Mouse (Mus musculus) 416B (cell line): ENCODE data around the gene Map3k10.
"Not testable (repeated sequence)": the region's sequence is repeated elsewhere in the genome, so short reads cannot be mapped to it uniquely, and the experiment has no call there.

ENCODE experiments used
- DNase-seq: peaks from one replicate; pipeline ENCODE4 v3.0.0; 2011; ENCODE audit warnings: low read depth

Map3k10 gene

GRCm38 (mm10) chr7:27654607-27655276 lies 19.7 kb downstream of the Map3k10 start:
- peak; percentile 55 for DNase-seq

DNA sequence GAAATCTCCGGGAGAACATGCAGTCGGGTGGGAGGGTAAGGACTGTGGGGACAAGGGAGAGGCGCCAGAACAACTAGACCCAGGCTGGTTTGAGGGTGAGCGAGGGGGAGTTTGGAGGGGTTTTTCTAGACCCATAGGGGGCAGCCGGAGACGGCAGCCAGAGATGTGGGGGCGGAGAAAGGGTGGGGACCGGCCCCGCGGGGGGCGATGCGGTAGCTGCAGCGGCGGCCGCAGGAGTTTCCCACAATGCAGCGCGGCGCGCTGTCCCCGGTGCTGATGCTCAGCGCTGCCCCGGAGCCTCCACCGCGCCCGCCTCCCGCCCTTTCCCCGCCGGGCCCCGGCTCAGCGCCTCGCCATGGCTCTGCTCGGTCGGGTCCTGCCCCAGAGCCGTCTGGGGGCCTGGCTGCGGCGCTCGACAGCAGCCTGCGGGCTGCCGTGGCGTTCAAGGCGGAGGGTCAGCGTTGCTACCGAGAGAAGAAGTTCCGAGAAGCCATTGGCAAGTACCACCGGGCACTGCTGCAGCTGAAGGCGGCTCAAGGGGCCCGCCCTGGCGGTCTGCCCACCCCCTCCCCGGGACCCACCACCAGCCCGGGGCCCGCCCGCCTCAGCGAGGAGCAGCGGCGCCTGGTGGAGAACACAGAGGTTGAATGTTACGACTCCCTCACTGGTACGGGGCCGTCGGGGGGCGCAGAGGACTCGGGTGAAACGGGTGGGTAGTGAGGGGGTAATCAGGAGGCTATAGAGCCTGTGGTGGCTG lies 20.5 kb downstream of the Map3k10 start, which contains the start of gene Ttc9b:
Ttc9b (plus strand) TSS at position 235 of the 757 bp plus-strand sequence.
- DNase-seq, result no peak

DNA sequence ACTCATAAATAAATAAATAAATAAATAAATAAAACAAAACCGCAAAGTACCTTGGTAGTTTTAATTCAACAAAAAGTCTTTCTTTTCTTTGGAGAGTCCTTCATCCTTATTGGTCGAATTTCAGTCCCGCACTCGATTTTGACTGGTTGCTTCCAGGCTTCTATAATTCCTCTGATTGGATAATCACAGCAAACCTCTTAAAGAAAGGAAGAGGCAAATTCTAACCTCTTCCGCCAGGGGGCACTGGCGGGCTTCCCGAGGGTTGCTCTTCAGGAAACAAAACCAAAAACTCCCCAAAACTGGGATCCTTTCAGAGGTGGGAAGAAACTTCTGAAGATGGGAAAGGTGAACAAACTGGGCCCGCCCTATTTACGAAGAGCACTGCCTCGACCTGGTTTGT lies 23.4 kb downstream of the Map3k10 start:
- DNase-seq, result peak; percentile 94

DNA sequence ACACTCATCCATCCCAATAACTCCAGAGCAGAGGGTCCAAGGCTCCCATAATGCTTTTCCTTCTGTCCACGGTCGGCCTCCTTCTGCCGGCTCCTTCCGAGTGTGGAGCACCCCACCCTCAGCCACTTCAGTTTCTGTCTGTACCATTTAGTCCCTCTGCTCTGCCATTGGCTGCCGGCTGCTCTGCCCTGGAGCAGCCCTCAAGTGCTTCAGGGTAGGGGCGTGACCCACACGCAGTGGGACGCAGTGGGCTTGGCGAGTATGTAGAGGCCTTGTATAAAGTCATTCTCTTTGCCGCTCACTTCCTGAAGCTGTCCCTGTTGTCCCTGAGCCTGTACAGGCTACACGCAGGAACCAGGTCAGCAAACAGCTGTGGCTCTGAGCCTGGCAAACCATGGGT lies 24.7 kb downstream of the Map3k10 start:
- DNase-seq, result no peak

DNA sequence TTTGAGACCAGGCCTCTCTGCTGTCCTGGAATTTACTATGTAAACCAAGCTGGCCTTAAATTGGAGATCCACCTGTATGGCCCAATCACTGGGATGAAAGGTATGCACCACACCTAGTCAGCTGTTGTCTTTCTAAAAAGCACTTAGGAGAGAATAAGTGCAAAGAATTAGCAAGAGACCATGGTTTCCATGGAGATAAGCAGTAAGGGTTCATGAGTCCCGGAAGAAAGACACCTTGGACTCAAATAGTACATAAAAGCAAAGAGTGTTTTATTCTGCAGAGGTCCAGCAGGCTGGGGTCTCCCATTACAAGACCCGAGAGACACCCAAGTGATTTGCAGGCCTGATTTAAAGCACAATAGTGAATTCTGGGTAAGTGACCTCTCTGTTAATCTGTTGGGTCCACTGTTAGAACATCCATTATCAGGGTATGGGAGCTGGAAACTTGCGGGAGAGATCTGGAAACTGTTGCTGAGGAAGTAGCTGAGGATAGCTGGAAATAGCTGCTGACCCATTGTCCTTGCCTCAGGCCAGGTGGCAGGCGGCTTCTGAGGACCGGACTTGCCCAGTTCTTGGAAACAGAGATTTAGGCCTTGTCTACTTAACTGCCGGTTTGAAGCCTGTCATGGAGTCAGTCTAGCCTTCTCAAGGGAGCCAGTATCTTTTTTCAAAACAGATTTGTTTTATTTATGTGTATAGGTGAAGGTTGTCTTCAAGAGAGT lies 27.0 kb downstream of the Map3k10 start:
- DNase-seq, result no peak

DNA sequence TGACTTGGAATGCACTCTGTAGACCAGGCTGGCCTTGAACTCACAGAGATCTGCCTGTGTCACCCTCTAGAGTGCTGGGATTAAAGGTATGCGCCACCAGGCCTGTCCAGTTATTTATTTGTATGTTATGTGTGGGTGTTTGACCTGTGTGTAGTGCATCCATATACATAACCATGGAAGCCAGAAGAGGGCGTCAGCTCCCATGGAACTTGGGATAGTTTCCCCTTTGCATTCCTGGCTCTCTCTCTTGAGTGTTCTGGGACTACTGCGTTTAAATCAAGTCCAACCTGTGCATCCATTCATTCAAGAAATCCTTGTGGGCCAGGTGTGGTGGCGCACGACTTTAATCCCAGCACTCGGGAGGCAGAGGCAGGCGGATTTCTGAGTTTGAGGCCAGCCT lies 27.9 kb downstream of the Map3k10 start:
- DNase-seq, result no peak

- peak; percentile 66 for DNase-seq
These were observed 29.9 kb downstream of the Map3k10 start for GRCm38 (mm10) chr7:27644471-27644870.

DNA sequence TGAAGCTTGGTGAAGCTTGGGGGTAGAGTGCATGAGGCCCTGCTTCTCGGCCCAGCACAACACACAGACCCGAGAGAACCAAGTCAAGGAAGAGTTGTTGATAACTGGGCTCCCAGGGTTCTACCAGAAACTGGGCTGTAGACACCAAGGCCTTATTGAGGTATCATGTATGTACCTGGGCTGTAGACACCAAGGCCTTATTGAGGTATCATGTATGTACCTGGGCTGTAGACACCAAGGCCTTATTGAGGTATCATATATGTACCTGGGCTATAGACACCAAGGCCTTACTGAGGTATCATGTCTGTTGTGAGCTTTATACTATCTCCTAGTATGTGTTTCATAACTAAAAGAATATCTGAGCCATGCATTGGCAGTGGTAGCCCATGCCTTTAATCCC lies 39.3 kb downstream of the Map3k10 start:
- not testable (repeated sequence) for DNase-seq

DNA sequence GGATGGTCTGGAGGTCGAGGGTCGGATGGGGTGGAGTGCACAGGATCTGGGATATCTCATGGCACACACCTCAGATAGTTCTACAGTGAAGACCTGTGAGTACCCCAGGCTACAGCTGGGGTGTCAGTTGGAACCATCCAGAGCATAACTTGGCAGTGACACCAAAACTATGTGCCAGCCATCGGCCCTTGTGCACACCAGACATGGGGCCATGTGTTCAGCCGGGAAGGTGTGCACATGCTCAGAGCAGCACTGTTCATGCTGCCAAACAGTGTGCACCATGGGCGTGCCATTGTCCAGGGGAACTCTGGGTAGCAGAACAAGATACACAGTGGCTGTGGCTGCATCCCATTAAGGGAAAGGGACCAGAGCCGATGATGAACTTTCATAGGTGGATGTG lies 39.7 kb downstream of the Map3k10 start:
- no peak for DNase-seq

DNA sequence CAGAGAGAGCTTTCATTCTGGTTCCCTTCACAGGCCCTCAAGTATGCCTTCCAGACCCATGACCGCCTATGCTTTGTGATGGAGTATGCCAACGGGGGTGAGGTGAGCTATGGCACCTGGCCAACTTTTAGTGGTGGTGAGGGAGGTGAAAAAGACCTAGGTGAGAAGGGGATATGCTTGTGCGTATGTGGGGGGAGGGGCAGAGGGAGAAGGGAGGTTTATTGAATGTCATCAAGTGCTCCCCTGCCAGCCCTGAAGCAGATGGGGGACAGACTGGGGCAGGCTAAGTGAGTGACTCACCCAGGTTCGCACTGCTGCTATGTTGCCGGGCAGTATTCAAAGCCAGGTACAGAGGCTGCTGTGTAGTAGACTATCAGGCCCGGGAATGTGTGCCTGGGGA lies 41.2 kb downstream of the Map3k10 start:
- no peak for DNase-seq

DNA sequence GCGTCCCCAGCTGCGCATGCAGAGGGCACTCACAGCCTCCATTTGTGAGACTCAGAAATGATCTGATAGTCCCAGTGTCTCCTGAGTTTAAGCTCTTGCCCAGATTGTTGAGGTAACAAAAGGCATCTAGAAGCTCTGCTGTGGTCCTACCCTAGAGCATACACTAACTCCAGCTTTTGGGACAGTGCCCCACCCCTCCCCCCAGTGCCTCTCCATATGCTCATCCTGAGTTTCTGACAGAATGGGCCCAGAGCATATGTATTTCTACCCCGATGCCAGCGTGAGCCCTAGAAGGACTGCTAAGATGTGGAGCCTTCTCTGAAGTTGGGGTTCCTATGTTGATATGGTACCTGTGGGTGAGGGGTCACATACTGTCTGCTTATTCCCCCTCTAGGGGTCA lies 43.0 kb downstream of the Map3k10 start:
- no peak for DNase-seq

DNA sequence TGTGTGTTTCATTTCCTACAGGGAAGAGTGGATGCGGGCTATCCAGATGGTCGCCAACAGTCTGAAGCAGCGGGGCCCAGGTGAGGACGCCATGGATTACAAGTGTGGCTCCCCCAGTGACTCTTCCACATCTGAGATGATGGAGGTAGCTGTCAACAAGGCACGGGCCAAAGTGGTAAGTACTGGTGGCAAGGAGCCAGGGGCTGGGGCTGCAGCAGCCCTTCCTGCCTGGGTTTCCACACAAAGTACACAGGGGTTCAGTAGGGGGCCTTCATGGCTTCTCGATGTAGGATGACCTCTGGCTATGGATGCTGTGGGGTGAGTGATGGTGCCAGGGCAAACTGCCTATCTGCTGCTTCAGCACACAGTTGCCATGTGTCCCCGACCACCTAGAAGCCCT lies 45.6 kb downstream of the Map3k10 start:
- not testable (repeated sequence) for DNase-seq

GRCm38 (mm10) chr7:27628190-27628589 lies 46.2 kb downstream of the Map3k10 start:
- DNase-seq, result no peak

DNA sequence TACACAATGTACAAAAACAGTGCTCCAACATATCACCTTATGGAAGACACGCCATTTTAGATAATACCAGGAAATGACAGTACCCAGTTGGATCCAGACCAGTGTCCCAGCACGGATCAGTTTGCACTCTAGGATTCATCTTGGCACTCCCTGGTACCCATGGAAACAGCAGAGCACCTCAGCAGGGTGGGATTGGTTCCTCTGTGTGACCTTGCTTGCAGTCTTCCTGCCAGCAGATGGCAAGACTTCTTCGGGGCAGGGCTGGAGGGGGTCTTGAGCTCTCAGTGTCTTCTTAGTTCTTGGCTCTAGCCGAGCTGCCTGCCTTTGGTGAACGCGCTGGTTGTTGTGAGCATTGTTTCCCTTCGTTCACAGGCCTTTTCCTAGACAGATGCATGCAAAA lies 46.7 kb downstream of the Map3k10 start:
- DNase-seq, result no peak

- DNase-seq, result no peak
These were observed 49.4 kb downstream of the Map3k10 start for GRCm38 (mm10) chr7:27624967-27625366.

DNA sequence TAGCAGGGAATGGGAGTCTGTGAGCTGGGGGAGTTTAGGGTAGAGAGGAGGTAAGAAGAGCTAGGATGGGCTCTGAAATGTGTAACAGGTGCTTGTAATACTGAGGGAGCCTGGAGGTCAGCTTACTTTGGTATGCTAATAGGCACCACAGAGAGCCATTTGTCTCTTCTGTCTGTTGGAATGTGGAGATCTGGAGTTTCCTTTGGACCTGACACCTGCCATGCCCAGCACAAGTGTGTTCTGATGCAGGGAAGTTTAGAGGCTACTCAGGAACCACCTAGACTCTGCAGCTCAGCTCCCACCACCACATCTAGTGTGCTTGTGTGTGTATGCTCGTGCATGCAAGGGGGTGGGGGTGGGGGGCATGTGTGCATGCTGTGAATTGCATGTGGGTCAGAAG lies 52.2 kb downstream of the Map3k10 start:
- DNase-seq, result no peak

DNA sequence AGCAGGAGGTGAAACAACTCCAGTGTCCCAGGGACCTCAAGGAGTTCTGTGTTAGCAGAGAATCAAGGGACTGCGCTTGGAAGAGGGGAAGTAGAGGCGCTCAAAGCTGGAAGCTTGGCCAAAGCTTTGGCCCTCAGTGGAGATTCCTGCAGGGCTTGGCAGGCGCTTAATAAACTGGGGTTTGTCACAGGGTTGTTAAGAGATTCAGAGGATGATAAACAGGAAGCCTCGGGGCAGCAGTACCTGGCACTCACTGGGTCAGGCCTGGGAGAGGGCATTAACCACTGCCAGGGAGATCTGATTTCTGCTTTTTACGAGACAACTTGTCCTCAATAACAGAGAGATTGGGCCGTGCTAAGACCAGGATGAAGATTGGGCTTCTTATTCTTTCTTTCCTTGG lies 53.4 kb downstream of the Map3k10 start:
- no peak for DNase-seq

DNA sequence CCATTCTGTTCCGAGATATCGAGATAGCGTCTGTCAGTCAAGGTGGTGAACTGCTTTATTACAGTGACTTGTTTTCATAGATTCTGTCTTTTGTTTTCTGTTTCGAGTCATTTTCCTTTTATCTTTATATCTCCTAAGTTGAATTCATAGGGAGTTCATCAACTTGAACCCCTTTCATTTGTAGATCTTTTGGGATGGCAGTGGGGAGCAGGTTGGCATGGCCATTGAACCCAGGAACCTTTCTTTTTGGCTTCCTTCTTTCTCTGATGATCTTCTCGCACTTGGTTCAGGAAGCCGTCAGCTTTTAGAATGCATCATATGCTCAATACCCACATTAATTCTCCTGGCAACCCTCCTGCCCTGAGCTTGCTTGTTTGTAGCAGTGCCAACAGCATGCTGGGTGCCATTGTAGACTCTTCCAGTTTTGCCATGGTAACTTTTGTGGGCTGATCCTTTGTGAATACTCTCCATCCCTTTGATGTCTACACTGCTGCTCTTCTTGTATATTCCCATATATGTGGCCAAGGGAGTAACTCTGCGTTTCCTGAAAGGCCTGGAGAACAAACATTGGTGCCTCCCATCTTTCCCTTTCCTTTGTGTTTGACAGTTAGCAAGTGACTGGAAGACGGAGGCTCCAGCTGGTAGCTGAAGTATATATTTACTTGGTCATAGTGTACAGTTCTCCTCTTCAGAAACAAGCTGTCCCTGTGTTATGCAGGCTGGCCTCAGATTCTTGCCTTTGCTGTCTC lies 60.5 kb downstream of the Map3k10 start:
- DNase-seq, result no peak

DNA sequence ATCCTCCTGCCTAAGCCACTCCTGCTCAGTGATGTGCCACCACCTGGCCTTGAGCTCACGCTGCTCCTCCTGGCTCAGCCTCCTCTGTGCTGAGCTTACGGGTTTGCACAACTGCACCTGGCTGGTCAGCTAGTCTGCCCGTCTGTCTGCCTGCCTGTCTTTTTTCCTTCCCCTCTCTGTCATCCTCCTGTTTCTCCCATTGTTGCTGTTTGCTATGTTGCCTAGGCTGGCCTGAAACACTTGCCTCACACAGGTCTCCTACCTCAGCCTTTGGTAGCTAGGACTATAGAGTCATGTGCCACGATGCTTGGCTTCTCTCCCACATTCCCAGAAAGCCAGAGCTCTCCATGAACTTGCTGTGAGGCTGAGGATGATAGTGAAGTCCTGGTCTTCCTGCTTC lies 61.5 kb downstream of the Map3k10 start:
- DNase-seq, result no peak

DNA sequence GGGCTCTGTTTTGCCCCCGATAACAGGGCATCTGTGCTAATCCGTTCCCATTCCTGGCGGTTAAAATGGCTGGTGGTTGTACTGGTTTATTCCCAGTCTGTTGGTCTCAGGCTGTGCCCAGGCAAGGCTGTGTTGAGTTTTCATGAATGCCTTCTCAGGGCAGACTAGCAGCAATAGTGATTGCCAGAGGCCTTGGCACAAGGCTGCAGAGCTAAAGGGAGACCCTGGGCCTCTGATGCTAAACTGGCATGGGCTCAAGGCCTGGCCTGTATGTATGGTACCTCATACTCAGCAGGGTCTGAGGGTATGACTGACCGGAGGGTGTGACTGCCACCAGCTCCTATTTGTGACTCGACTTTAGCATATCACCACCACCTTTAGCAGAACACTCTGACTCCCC lies 63.5 kb downstream of the Map3k10 start:
- DNase-seq, result no peak

GRCm38 (mm10) chr7:27610370-27610769 lies 64.0 kb downstream of the Map3k10 start:
- DNase-seq, result no peak

DNA sequence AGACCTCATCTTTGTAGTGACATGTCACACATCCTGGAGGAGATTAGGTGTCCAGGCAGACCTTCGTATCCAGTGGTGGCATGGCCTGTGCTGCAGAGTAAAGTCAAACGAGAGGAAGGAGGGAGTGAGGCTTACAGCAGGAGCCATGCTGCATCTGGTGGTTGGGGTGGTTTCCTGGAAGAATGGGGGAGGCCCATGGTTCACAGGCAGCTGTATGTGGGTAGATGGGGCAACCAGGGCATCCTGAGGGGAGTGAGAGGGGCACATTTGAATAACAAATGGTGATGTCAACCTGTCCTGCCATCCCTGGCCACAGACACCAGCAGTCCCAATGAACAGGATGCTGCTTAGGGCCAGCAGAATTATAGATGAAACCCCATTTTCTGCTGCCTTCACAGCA lies 64.7 kb downstream of the Map3k10 start:
- peak; percentile 75 for DNase-seq
